Mouse (Mus musculus): ENCODE data around the gene Asap3. TPM values are rescaled to one million over a fixed set of nuclear protein-coding genes. Genes with fewer than 3 reads are reported as not detected.

The Asap3 gene
- total and polyA plus RNA-seq, 2 experiments from 2014 or later, result 4.1 to 9.1 TPM

GRCm38 (mm10) chr4:136247729-136248463 is 41.7 kb downstream of the Asap3 start, which contains the start of gene Tcea3:
Gene Tcea3 (plus strand): TSS chr4:136247729.
- peak within 1 kb of the TSS; percentile 35 for H3K4me3 ChIP-seq (ENCODE audit: low read length)
- TF ChIP-seq CTCF (IDR thresholded peaks at IDR 0.05; ENCODE audit: low read depth), result no peak
- H3K27me3 ChIP-seq (ENCODE audit: insufficient read depth, low read length), result peaks cover 36% of the 10 kb centered on the region
- peaks cover 9% of the 10 kb centered on the region; the same call in 1 of the 2 replicates for H3K4me1 ChIP-seq (ENCODE audit: insufficient read depth, low read length)
- no peak within 1 kb of the TSS for H3K27ac ChIP-seq
- whole genome bisulfite sequencing, result under 1% methylated on average over 46 of the region's 46 CpGs
- peak within 1 kb of the TSS; percentile 28 for H3K9ac ChIP-seq (replicated peaks; ENCODE audit: low read length)
- 0 out of 2 replicates have a peak, but pooled peaks have one; percentile 22 for ATAC-seq
- H3K4me2 ChIP-seq (ENCODE audit: low read depth, low read length), result peak within 1 kb of the TSS; percentile 54
- DNase-seq (ENCODE audit: low spot score), result no peak
- no peaks in the 10 kb centered on the region for H3K36me3 ChIP-seq (ENCODE audit: insufficient read depth, low read length)
- no peaks in the 10 kb centered on the region for H3K9me3 ChIP-seq (ENCODE audit: low read length)

GRCm38 (mm10) chr4:136248464-136249331 is 42.5 kb downstream of the Asap3 start:
- TF ChIP-seq CTCF (IDR thresholded peaks at IDR 0.05; ENCODE audit: low read depth), result no peak
- peak overlapping the region; percentile 28; the same call in 1 of the 2 replicates for H3K9ac ChIP-seq (replicated peaks; ENCODE audit: low read length)
- DNase-seq (ENCODE audit: low spot score) (no peak), ATAC-seq (no peak)
- no peaks in the 10 kb centered on the region for H3K9me3 ChIP-seq (ENCODE audit: low read length)
- WGBS, result 1% methylated on average over 37 of the region's 37 CpGs
- H3K36me3 ChIP-seq (ENCODE audit: insufficient read depth, low read length), result no peaks in the 10 kb centered on the region
- peak overlapping the region; percentile 35 for H3K4me3 ChIP-seq (ENCODE audit: low read length)
- H3K27me3 ChIP-seq (ENCODE audit: insufficient read depth, low read length), result peaks cover 36% of the 10 kb centered on the region
- peaks cover 9% of the 10 kb centered on the region; the same call in 1 of the 2 replicates for H3K4me1 ChIP-seq (ENCODE audit: insufficient read depth, low read length)
- no peak overlapping the region for H3K27ac ChIP-seq
- peak overlapping the region; percentile 54 for H3K4me2 ChIP-seq (ENCODE audit: low read depth, low read length)

GRCm38 (mm10) chr4:136249332-136249647 is 43.1 kb downstream of the Asap3 start:
- DNase-seq (ENCODE audit: low spot score), result no peak
- Histone ChIP-seq H3K4me3 (ENCODE audit: low read length) (peak overlapping the region; percentile 35; the same call in 1 of the 2 replicates), H3K9ac (replicated peaks; ENCODE audit: low read length) (no peak overlapping the region), H3K36me3 (ENCODE audit: insufficient read depth, low read length) (no peaks in the 10 kb centered on the region), H3K27ac (no peak overlapping the region), H3K9me3 (ENCODE audit: low read length) (no peaks in the 10 kb centered on the region), H3K4me2 (ENCODE audit: low read depth, low read length) (peak overlapping the region; percentile 54), H3K27me3 (ENCODE audit: insufficient read depth, low read length) (peaks cover 36% of the 10 kb centered on the region), H3K4me1 (ENCODE audit: insufficient read depth, low read length) (peaks cover 9% of the 10 kb centered on the region; the same call in 1 of the 2 replicates)
- no peak for TF ChIP-seq CTCF (IDR thresholded peaks at IDR 0.05; ENCODE audit: low read depth)
- ATAC-seq, result no peak
- 14% methylated on average over 11 of the region's 11 CpGs for WGBS

GRCm38 (mm10) chr4:136249780-136250179 is 43.6 kb downstream of the Asap3 start:
- TF ChIP-seq CTCF (IDR thresholded peaks at IDR 0.05; ENCODE audit: low read depth), result no peak
- ATAC-seq, result no peak

GRCm38 (mm10) chr4:136255919-136256318 is 49.8 kb downstream of the Asap3 start:
- WGBS, result 44% methylated on average over 6 of the region's 6 CpGs

More at GRCm38 (mm10) chr4:136249780-136250179, 43.6 kb downstream of the Asap3 start:
- peaks cover 9% of the 10 kb centered on the region; the same call in 1 of the 2 replicates for H3K4me1 ChIP-seq (ENCODE audit: insufficient read depth, low read length)
- WGBS, result 42% methylated on average over 9 of the region's 9 CpGs
- no peaks in the 10 kb centered on the region for H3K9me3 ChIP-seq (ENCODE audit: low read length)
- H3K27me3 ChIP-seq (ENCODE audit: insufficient read depth, low read length), result peaks cover 36% of the 10 kb centered on the region
- no peak overlapping the region for H3K4me2 ChIP-seq (ENCODE audit: low read depth, low read length)
- no peaks in the 10 kb centered on the region for H3K36me3 ChIP-seq (ENCODE audit: insufficient read depth, low read length)
- H3K9ac ChIP-seq (replicated peaks; ENCODE audit: low read length), result no peak overlapping the region
- H3K27ac ChIP-seq, result no peak overlapping the region
- peak; percentile 14 for DNase-seq (ENCODE audit: low spot score)
- H3K4me3 ChIP-seq (ENCODE audit: low read length), result no peak overlapping the region

GRCm38 (mm10) chr4:136256696-136257095 is 50.5 kb downstream of the Asap3 start:
- H3K27ac ChIP-seq, result no peak overlapping the region
- TF ChIP-seq CTCF (IDR thresholded peaks at IDR 0.05; ENCODE audit: low read depth), result no peak
- H3K4me2 ChIP-seq (ENCODE audit: low read depth, low read length), result no peak overlapping the region
- ATAC-seq (no peak), DNase-seq (ENCODE audit: low spot score) (no peak)
- no peak overlapping the region for H3K4me3 ChIP-seq (ENCODE audit: low read length)
- no peaks in the 10 kb centered on the region for H3K27me3 ChIP-seq (ENCODE audit: insufficient read depth, low read length)
- H3K4me1 ChIP-seq (ENCODE audit: insufficient read depth, low read length), result no peaks in the 10 kb centered on the region
- no peaks in the 10 kb centered on the region for H3K36me3 ChIP-seq (ENCODE audit: insufficient read depth, low read length)
- no peaks in the 10 kb centered on the region for H3K9me3 ChIP-seq (ENCODE audit: low read length)
- 81% methylated on average over 10 of the region's 10 CpGs for WGBS
- H3K9ac ChIP-seq (replicated peaks; ENCODE audit: low read length), result no peak overlapping the region

More at GRCm38 (mm10) chr4:136255919-136256318, 49.8 kb downstream of the Asap3 start:
- Histone ChIP-seq H3K4me3 (ENCODE audit: low read length) (no peak overlapping the region), H3K36me3 (ENCODE audit: insufficient read depth, low read length) (no peaks in the 10 kb centered on the region), H3K9ac (replicated peaks; ENCODE audit: low read length) (no peak overlapping the region), H3K27ac (no peak overlapping the region), H3K4me1 (ENCODE audit: insufficient read depth, low read length) (no peaks in the 10 kb centered on the region), H3K9me3 (ENCODE audit: low read length) (no peaks in the 10 kb centered on the region), H3K27me3 (ENCODE audit: insufficient read depth, low read length) (0 out of 2 replicates have a peak, but pooled peaks cover 3% of the 10 kb centered on the region), H3K4me2 (ENCODE audit: low read depth, low read length) (no peak overlapping the region)
- TF ChIP-seq CTCF (IDR thresholded peaks at IDR 0.05; ENCODE audit: low read depth), result no peak
- no peak for DNase-seq (ENCODE audit: low spot score)
- ATAC-seq, result no peak
